Mouse (Mus musculus) pancreas, adult 10 weeks (tissue): ENCODE results near the gene Cyp2b9. TPM values are rescaled to one million over a fixed set of nuclear protein-coding genes. Genes with fewer than 3 reads are reported as not detected.

Experiments
- polyA plus RNA-seq: library from polyadenylated mRNA; stranded (reverse); fragments of 350-450 nt; fragmentation: Illumina TruSeq; extraction: RNeasy Lipid Tissue Mini Kit (QIAGEN cat#74804); gene quantifications from one replicate; pipeline ENCODE4 v1.2.3, GENCODE M21; 2015; ENCODE audit warnings: low read depth, low replicate concordance; ENCODE audit not compliant: insufficient read depth

The Cyp2b9 gene
- polyA plus RNA-seq: not detected

DNA sequence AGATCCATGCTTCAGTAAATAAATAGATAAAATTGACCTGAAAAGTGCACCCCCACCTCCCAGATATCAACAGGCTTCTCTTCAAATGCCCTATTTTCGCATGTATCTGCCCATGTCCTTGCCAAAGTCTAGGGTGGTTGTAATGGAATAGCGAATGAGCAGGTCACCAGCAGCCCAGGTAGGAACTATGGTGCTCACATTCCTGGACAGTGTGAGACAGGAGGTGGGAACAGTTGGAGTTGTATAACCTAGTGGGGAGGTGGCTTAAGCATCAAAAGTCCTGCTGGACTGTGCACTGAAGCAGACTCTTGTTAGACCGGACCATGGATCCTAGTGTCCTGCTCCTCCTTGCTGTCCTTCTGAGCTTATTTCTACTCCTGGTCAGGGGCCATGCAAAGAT, at the start of gene Cyp2b9:
TSS of gene Cyp2b9 (plus strand) at position 301 of the 400 bp plus-strand sequence.

DNA sequence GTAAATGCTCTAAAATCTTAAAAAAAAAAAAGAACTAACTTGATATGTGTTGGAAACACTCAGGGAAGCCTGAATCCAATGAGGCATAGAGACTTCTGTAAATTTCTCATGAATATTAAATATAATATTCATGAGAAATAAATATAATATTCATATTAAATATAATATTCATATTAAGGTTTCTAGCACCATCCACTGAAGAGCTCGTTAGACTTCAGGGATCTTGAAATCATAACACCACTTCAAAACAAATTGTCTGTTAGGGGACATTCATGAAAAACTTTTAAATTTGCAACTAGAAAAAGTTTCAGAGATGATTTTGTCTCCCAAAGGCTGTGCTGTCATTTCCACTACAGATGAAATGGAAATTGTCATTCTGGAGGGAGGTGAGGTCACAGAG, 86.8 kb downstream of the Cyp2b9 start, which contains the start of gene Vmn1r184:
TSS of gene Vmn1r184 (plus strand) at position 301 of the 400 bp plus-strand sequence.

Other genes starting within 250 kb of the Cyp2b9 start
- not detected for gene Cyp2b13, start 111.9 kb upstream of the Cyp2b9 start, polyA plus RNA-seq
- gene Vmn1r184, start 86.9 kb downstream of the Cyp2b9 start, polyA plus RNA-seq: not detected
- gene Cyp2a4, start 133.8 kb downstream of the Cyp2b9 start, polyA plus RNA-seq: not detected
- gene Nlrp9c, start 230.3 kb downstream of the Cyp2b9 start, polyA plus RNA-seq: not detected